Mouse (Mus musculus): Measurements from ENCODE around the gene Rpl19. TPM values are rescaled to one million over a fixed set of nuclear protein-coding genes. Genes with fewer than 3 reads are reported as not detected.

Gene Rpl19
- total RNA-seq, 2 experiments from 2014 or later, result 368 to 452 TPM

- no peak for DNase-seq
- intact Hi-C loops (cut with DNase I), result no loop called here
Observed at GRCm38 (mm10) chr11:98050520-98050815, 24.0 kb downstream of the Rpl19 start.

- intact Hi-C loops (cut with DNase I), result no loop called here
- DNase-seq, result no peak
Observed at GRCm38 (mm10) chr11:98050940-98051339, 24.4 kb downstream of the Rpl19 start.

- no peak for DNase-seq
- intact Hi-C loops (cut with DNase I), result no loop called here
Observed at GRCm38 (mm10) chr11:98051611-98052128, 25.2 kb downstream of the Rpl19 start.

GRCm38 (mm10) chr11:98052129-98052988 is 25.8 kb downstream of the Rpl19 start:
- intact Hi-C loops (cut with DNase I), result no loop called here
- no peak for DNase-seq

GRCm38 (mm10) chr11:98052989-98053834 is 26.7 kb downstream of the Rpl19 start, which contains the start of gene Stac2:
Gene Stac2, minus strand, starts transcription at chr11:98053462.
- peak in 1 of 2 experiments; percentile 62 for DNase-seq
- intact Hi-C loops (cut with DNase I), result no loop called here

GRCm38 (mm10) chr11:98057466-98057865 is 31.0 kb downstream of the Rpl19 start:
- DNase-seq, result no peak
- intact Hi-C loops (cut with DNase I), result no loop called here

- intact Hi-C loops (cut with DNase I), result no loop called here
Observed at GRCm38 (mm10) chr11:98057998-98058397, 31.5 kb downstream of the Rpl19 start.

GRCm38 (mm10) chr11:98059662-98060061 is 33.2 kb downstream of the Rpl19 start:
- intact Hi-C loops (cut with DNase I), result no loop called here
- DNase-seq, result no peak

More at GRCm38 (mm10) chr11:98057998-98058397, 31.5 kb downstream of the Rpl19 start:
- DNase-seq, result no peak

- no peak for DNase-seq
- intact Hi-C loops (cut with DNase I), result no loop called here
Observed at GRCm38 (mm10) chr11:98060104-98060692, 33.7 kb downstream of the Rpl19 start.

- no peak for DNase-seq
- intact Hi-C loops (cut with DNase I), result no loop called here
Observed at GRCm38 (mm10) chr11:98061441-98061840, 34.9 kb downstream of the Rpl19 start.

- intact Hi-C loops (cut with DNase I), result loop anchor here (2.0 kb wide), 1 partner anchor 19 kb away; no protein-coding TSS in a partner anchor
- DNase-seq, result no peak
Observed at GRCm38 (mm10) chr11:98061904-98062562, 35.5 kb downstream of the Rpl19 start.

- no peak for DNase-seq
- intact Hi-C loops (cut with DNase I), result no loop called here
Observed at GRCm38 (mm10) chr11:98066201-98066600, 39.7 kb downstream of the Rpl19 start.

GRCm38 (mm10) chr11:98067255-98067654 is 40.7 kb downstream of the Rpl19 start:
- intact Hi-C loops (cut with DNase I), result no loop called here
- no peak for DNase-seq

- intact Hi-C loops (cut with DNase I), result no loop called here
- no peak for DNase-seq
Observed at GRCm38 (mm10) chr11:98073442-98073841, 46.9 kb downstream of the Rpl19 start.

GRCm38 (mm10) chr11:98075195-98075808 is 48.8 kb downstream of the Rpl19 start:
- intact Hi-C loops (cut with DNase I), result loop anchor here (1.0 to 5.0 kb wide), 2 partner anchors 43 to 178 kb away; no protein-coding TSS in a partner anchor
- peak; percentile 86 to 88 for DNase-seq

- no peak for DNase-seq
- intact Hi-C loops (cut with DNase I), result loop anchor here (5.0 kb wide), 1 partner anchor 180 kb away; no protein-coding TSS in a partner anchor
Observed at GRCm38 (mm10) chr11:98077086-98077485, 50.6 kb downstream of the Rpl19 start.
